Mouse (Mus musculus): ENCODE results near the gene Tnrc6a.

Gene Tnrc6a

GRCm38 (mm10) chr7:123235449-123235848 is 111.8 kb downstream of the Tnrc6a start:
- DNase-seq (ENCODE audit: low spot score in 2 of 2): no peak

DNA sequence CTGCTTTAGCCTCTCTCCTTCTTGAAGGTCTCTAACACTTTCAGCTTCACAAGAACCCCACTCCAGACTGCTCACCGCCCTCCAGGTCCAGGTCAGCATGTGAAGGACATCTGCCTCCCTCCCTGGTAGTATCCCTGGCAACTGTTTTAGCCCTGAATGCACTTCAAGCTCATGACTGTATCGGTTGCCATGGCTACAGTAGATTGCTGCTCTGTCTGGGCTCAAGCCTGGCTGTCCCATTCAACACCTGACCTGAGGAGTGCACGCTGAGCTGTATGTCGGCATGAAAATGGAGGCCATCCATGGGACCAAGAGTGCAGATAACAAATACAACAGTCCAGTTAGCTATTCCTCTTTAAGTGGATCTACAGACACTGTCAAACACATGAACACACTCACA is 114.9 kb downstream of the Tnrc6a start:
- no peak for DNase-seq (ENCODE audit: low spot score in 2 of 2)

DNA sequence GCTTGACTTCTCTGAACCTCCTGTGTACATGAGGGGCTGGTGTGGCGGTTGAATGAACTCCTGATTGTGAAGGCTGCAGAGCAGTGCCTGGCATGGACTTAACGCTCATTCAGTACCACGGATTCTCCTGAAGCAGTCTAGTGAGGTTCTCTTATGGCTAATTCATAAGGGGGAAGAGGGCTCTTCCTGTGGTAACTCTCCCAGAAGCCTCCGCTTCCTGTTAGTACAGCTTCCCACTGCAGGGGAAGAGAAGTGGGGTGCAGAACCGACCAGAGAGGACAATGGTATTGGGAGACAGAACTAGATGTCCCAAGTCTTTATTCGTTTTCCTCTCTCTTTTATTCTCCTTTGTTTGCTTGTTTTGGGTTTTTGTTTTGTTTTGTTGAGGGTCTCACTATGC is 116.4 kb downstream of the Tnrc6a start:
- no peak for DNase-seq (ENCODE audit: low spot score in 2 of 2)

GRCm38 (mm10) chr7:123242241-123242640 is 118.6 kb downstream of the Tnrc6a start:
- DNase-seq (ENCODE audit: low spot score in 2 of 2): no peak

- DNase-seq (ENCODE audit: low spot score in 2 of 2): no peak
Observed at GRCm38 (mm10) chr7:123244833-123245232, 121.1 kb downstream of the Tnrc6a start.

All from natural killer cell, adult 2 months (primary cell).